Mouse (Mus musculus) kidney, adult 2 months (tissue): ENCODE measurements at regions not wholly inside any gene's neighbourhood (a gene's known extent, or its start where the extent isn't known, plus 50 kb on each side); places are given as distances from the start of the nearest gene placed in this dataset.
A peak's percentile ranks its signal among the peaks of the same experiment; 100 is the strongest.

ENCODE experiments used
- DNase-seq: peaks from one replicate; pipeline ENCODE4 v3.0.0; 2021
- H3K27ac ChIP-seq: fragments of 200-500 bp; 2 replicates; pipeline ENCODE4 v1.5.1; 2012; ENCODE audit warnings: low read depth, low read length, control low read depth, inconsistent platforms; ENCODE audit not compliant: insufficient read depth
- H3K27me3 ChIP-seq: fragments of 200-500 bp; replicated peaks from 2 replicates; pipeline ENCODE4 v1.6.1; 2012; ENCODE audit warnings: mild to moderate bottlenecking, moderate library complexity, low read length, inconsistent platforms; ENCODE audit not compliant: control insufficient read depth, insufficient read depth
- H3K36me3 ChIP-seq: fragments of 200-500 bp; 2 replicates; pipeline ENCODE4 v1.6.1; 2012; ENCODE audit warnings: mild to moderate bottlenecking, moderate library complexity, low read length, inconsistent platforms; ENCODE audit not compliant: control insufficient read depth, insufficient read depth
- H3K4me1 ChIP-seq: fragments of 200-500 bp; 2 replicates; pipeline ENCODE4 v1.6.1; 2011; ENCODE audit warnings: low read length; ENCODE audit not compliant: control insufficient read depth, insufficient read depth
- H3K4me3 ChIP-seq: fragments of 200-500 bp; 2 replicates; pipeline ENCODE4 v1.5.1; 2011; ENCODE audit warnings: mild to moderate bottlenecking, low read depth, low read length, control low read depth; ENCODE audit not compliant: insufficient read depth
- CTCF ChIP-seq: fragments of 200-500 bp; conservative IDR thresholded peaks from 2 replicates; pipeline ENCODE4 v1.5.1; 2011; ENCODE audit warnings: low read depth, mild to moderate bottlenecking, control low read depth, low read length, moderate library complexity, mixed read lengths; ENCODE audit not compliant: insufficient read depth, insufficient read length
- POLR2A ChIP-seq: fragments of 200-500 bp; IDR thresholded peaks from one replicate; pipeline ENCODE4 v1.6.1; 2011; ENCODE audit warnings: low read depth, low read length, control low read depth
- WGBS: fragments of 180-500 bp; shearing (Covaris S2); methylation state at CpG from one replicate; pipeline ENCODE4 v1.1.7; 2018; 5-methylcytosine and 5-hydroxymethylcytosine counted together

GRCm38 (mm10) chr15:94190081-94190488 lies 275.1 kb downstream of the Adamts20 start:
- Histone ChIP-seq H3K36me3 (no peaks in the 10 kb centered on the region), H3K27ac (no peak overlapping the region), H3K4me3 (no peak overlapping the region), H3K27me3 (no peaks in the 10 kb centered on the region), H3K4me1 (no peaks in the 10 kb centered on the region)
- TF ChIP-seq POLR2A: no peak
- no peak for TF ChIP-seq CTCF
- WGBS: 68% methylated on average over 7 of the region's 7 CpGs
- DNase-seq: no peak

- no peak for DNase-seq
- no peak for TF ChIP-seq POLR2A
- no peak for TF ChIP-seq CTCF
- Histone ChIP-seq H3K36me3 (no peaks in the 10 kb centered on the region), H3K27me3 (no peaks in the 10 kb centered on the region), H3K4me1 (no peaks in the 10 kb centered on the region), H3K27ac (no peak overlapping the region), H3K4me3 (no peak overlapping the region)
- 77% methylated on average over 4 of the region's 4 CpGs for WGBS
Measured at GRCm38 (mm10) chr15:94187588-94187987, 277.6 kb downstream of the Adamts20 start.

- no peak for TF ChIP-seq CTCF
- TF ChIP-seq POLR2A: no peak
Measured at GRCm38 (mm10) chr15:94183663-94184375, 281.4 kb downstream of the Adamts20 start.

DNA sequence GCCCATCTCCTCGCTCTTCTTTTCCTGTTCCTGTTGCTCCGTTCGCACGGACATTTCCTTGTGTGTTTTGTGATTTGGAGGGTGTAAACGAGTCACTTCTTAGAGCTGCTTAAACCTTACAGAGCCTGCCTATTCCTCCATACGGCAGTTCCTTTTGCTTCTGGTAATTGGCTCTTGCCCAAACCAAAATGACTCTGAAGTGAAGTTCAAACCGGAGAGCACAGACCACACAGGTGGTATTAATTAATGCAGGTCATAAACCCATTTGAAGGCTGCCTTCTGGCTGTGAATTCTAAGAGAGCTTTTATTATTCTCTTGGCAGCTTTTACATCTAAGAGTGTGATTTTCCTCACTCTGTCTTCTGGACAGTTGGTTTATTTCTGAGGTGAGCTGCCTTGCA lies 291.1 kb downstream of the Adamts20 start:
- WGBS: 30% methylated on average over 7 of the region's 7 CpGs
- Histone ChIP-seq H3K27ac (no peak overlapping the region), H3K4me3 (no peak overlapping the region), H3K36me3 (no peaks in the 10 kb centered on the region), H3K27me3 (no peaks in the 10 kb centered on the region), H3K4me1 (0 out of 2 replicates have a peak, but pooled peaks cover 2% of the 10 kb centered on the region)
- TF ChIP-seq POLR2A: no peak
- TF ChIP-seq CTCF: no peak
- peak; percentile 55 for DNase-seq

More at GRCm38 (mm10) chr15:94183663-94184375, 281.4 kb downstream of the Adamts20 start:
- Histone ChIP-seq H3K27ac (no peak overlapping the region), H3K36me3 (no peaks in the 10 kb centered on the region), H3K27me3 (no peaks in the 10 kb centered on the region), H3K4me1 (no peaks in the 10 kb centered on the region), H3K4me3 (no peak overlapping the region)
- WGBS: 96% methylated on average over 6 of the region's 6 CpGs
- DNase-seq: no peak

GRCm38 (mm10) chr15:94160806-94161205 lies 304.4 kb downstream of the Adamts20 start:
- WGBS: 91% methylated on average over 4 of the region's 4 CpGs
- Histone ChIP-seq H3K4me1 (no peaks in the 10 kb centered on the region), H3K27ac (no peak overlapping the region), H3K27me3 (no peaks in the 10 kb centered on the region), H3K36me3 (no peaks in the 10 kb centered on the region), H3K4me3 (no peak overlapping the region)
- TF ChIP-seq POLR2A (no peak), CTCF (no peak)
- no peak for DNase-seq

DNA sequence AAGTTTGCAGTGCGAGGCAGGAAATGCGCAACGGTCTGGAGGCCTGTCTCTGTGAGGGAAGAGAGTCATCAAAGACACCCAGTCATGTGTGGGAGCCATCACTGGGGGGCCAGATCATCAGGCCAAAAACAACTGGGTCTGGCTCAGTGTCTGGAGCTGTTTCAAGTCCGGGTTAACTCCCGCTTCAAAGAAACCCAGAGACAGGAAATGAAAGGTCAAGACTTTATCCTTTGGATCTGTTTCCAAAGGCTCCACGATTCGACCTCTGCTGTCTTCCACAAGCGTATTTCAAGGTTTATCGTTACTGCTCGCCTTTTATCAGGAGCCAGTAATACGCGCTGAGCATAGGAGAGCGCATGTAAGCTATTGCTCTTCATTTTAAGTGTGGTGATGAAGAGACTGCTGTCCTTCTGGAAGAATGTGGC lies 325.7 kb downstream of the Adamts20 start:
- Histone ChIP-seq H3K4me3 (no peak overlapping the region), H3K27ac (no peak overlapping the region), H3K4me1 (no peaks in the 10 kb centered on the region), H3K27me3 (no peaks in the 10 kb centered on the region), H3K36me3 (no peaks in the 10 kb centered on the region)
- peak; percentile 64 for DNase-seq
- WGBS: 25% methylated on average over 13 of the region's 13 CpGs
- TF ChIP-seq CTCF: no peak
- no peak for TF ChIP-seq POLR2A

DNA sequence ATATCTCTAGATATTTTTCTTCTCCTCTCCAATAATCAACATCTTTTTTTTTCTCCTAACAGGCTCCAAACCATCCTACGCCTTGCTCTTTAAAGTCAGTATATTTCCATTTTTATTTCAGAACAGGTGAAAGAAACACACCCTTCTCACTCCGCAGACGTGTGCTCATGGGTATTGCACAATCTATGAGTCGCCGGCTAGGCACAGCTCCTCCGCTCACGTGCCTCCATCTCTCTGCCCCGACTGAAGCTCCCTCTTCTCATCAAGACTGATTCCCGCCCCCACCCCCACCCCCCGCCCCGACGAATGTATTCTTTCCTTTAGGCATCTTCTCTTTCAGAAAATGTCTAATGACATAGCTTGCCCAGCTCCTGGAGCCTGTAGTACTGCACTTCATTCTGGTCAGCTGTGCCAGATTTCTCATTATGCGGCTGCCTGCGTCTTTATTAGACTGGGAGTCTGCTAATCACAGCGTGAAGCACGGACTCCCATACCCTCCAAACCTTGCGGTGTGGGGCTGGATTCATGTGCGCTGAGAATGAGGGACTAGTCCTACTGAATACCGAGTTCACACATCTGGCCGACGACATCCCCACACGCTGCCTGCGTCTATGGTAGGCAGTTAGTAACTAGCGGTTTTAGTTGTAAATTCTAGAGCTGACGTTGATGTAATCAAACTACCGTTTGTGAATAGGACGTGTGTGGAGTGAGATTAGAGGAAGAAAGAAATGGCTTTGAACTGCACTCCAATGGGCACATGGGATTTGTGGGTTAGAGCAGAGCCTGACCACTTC lies 327.9 kb downstream of the Adamts20 start:
- DNase-seq: no peak
- 75% methylated on average over 27 of the region's 27 CpGs for WGBS
- H3K27me3 ChIP-seq: no peaks in the 10 kb centered on the region
- no peak for TF ChIP-seq CTCF
- no peak for TF ChIP-seq POLR2A
- no peak overlapping the region for H3K27ac ChIP-seq
- no peaks in the 10 kb centered on the region for H3K36me3 ChIP-seq
- H3K4me1 ChIP-seq: no peaks in the 10 kb centered on the region
- H3K4me3 ChIP-seq: no peak overlapping the region
